Mouse (Mus musculus): Measurements from ENCODE around the gene Rassf1.

Gene Rassf1

DNA sequence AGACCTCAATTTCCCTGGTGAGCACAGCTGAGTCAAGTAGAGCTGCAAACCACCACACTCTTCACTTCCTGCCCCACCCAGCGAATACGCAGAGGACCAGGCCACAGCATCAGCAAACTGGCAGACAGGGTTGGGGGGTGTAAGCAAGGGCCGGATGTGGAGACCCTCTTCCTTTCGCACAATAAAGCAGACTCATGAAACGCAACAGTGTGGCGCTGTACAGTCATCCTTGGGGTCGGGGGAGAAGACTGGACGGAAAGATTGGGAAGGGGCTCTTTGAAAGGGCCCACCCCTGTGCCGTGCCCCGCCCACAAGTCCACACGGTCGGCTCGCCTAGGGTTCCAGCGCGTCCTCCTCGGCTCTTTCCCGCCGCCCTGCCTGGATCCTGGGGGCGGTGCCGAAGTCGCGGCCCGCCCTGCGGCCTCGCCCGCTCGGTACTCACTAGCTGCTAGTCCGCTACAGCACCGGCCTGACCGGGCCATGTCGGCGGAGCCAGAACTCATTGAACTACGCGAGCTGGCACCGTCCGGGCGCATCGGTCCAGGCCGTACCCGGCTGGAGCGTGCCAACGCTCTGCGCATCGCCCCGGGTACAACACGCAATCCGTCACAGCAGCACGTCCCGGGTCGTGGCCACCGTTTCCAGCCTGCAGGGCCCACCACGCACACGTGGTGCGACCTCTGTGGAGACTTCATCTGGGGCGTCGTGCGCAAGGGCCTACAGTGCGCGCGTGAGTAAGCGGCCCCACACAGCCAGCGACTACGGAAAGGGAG lies at the start of gene Rassf1:
Gene Rassf1 (plus strand): TSS at position 439 of the 773 bp plus-strand sequence.
- DNase-seq: peak; percentile 76

DNA sequence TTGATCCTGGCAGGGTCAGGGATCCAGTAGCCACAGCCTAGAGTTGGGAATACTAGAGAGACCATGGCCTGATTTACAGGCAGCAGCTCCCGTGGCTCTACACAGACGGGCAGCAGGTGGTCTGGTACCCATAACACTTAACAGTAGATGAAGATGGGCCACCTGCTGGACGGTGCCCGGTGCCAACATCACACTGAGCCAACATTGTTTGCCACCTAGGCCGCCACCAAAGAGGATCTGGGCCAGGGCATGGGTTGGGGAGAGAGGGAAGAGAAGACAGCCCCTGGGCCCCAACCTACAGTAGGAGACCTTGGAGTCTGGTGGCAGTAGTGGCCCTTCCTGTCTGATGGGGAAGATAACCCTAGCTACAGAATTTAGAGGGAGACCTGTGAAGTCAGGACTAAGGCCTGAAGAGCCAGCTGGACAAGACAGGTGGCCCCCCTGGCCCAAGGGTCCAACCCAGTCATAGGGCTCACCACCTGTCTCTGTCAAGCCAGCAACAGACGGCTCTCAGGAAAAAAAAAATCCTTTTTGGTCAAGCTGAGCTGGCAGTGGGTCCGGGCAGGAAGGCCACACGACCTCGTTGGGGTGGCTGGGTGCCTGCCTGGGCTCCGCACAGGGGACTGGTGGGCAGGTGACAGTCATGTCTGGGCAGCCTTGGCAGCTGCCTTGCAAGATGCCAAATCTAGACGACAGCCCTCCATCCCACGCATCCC lies 49.1 kb upstream of the Rassf1 start:
- DNase-seq: no peak

DNA sequence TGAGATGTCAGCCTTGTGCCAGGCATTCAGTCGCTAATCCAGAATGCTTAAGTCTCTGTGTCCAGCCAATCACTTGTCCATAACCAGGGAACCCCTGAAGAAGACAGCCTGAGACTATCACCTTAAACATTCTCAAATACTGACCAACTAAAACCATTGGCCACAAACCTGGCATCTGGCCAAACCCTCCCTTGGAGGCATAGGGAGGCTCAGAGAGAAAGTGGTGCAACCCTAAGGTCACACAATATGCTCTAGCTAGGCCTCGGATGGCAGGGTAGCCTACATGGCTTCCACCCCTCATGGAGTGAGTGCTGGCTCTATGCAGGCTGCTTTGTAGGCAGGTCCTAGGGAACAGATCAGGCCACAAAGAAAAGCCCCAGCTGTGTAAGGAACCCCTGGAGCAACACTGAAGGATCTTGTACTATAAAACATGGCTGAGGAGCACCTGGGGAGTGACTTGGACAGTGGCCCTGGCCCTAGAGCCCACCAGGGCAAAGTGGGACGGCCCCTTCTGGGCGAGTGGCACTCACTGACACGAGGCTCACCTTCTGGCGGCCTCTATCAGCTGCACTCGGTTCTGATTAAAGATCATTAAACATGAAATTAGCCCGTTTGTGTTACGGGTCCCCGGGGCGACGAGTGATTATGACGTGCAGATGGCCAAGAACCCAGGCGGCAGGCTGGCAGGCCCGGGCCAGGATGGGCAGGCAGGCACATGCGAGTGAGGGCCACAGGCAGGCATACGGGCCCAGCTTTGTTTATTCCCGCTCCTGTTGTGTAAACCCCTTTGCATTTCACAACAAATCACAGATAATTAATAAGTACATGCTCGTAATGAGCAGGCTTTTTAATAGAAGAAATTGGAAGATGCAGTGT lies 46.5 kb upstream of the Rassf1 start:
- DNase-seq: no peak

DNA sequence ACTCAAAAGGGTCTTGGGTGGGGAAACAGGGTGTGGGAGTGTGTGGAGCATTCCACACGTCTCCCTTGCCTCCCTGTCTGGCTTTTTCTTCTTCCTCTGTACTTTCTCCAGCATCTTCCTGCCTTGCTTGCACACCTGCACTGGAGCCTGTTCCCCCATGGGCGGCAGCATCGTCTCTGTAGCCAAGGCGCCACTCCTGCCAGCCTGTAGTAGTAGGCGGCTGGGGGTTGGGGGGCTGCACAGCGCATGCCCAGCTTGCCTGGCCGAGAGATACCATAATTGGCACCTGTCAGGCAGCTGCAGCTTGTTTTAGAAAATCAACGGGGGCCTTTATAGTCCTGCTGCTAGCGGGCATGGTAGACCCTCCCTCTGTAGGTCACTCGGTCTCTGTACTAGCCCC lies 43.1 kb upstream of the Rassf1 start:
- DNase-seq: peak; percentile 49

DNA sequence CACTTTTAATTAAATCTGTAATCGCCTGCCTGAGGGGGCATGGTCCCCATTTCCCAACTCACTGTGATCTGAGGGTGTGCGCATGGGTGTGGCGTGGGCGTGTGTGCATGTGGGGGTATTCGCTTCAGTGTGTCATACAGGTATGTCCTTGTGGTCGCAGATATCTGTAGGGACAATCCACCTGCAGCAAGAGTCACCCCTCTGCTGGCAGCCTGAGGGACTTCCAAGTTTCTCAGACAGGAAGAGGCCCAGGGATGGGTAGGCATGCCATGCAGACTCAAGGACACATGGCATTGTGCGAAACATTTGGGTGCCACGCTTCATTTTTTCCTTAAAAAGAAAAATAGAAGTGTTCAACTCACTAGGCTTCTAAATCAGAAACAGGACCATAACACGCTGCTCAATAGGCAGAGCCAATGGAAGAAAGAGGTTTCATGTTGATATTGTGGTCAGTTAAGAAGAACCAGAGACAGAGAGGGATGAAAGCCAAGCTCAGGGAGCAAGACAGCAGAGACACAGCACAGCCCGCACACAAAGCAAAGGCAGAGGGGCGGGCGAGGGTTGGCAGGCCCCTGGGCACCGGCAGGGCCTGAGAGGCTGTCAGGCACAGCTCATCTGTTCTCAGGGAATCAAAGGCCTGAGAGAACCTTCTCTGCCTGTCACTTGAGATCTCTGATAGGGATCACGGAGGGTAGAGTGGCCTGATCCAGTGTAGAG lies 40.8 kb upstream of the Rassf1 start:
- DNase-seq: no peak

DNA sequence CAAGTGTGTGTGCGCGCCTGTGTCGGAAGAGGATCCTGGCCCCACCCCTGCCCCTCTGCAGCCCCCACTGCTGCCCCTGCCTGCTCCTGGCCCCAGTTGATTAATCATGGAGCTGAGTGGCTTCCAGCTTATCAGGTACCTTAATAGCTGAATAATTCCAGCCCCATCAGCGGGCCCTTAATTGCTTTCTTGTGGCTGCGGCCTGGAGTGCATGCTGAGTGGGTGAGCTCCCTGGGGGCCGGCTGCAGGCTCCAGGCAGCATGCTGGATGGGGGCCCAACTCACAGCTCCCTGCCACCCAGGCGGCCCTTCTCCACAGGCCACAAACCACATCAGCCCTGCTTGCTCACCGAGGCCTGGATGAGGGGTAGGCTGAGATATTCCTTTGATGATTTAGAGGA lies 39.9 kb upstream of the Rassf1 start:
- no peak for DNase-seq

DNA sequence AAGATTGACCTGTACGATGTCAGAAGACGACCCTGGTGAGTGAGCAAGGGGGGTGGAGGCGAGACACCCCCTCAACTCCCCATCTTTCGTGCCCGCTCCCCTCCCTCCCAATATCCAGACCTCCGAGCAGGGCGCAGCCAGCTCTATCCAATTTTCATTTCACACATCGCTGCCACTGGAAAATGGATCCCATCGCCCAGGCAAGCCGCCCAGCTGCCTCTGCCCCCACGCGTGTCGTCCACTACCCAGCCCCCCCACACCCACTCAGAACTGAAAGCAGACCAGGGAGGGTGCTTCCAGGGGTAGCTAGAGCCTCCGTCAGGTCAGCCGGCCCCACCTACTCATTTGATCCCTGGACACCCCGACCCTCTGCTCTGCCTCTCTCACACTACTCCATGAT lies 39.0 kb upstream of the Rassf1 start:
- no peak for DNase-seq

DNA sequence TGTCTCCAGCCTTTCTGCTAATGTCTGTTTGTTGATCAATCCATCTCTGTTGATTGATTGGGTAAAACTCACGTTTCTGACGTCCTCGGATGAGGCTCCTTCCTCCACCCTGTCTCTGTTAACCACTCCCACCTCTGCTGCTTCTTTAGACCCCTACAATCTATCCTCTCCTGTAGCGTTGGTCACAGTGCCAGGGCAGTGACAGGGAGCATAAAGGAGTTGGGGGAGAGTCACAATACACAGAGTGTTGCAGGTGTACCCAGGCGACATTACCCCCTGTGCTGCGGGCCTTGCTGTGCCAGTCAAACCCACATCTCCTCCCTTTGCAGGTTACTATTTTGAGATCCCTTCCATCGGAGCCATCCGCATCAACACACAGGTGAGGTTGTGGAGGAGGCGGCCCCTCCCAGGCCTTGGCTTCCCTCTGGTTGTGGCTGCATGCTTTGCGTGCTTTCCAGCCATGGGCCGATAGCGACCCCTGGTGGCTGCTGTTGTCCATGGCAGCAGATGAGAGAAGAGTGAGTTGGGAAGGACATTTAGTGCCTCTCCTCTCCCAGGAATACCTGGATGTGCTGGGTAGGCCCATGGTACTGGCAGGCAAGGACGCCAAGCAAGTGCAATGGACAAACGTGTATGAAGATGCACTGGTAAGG lies 36.9 kb upstream of the Rassf1 start:
- peak; percentile 93 for DNase-seq

DNA sequence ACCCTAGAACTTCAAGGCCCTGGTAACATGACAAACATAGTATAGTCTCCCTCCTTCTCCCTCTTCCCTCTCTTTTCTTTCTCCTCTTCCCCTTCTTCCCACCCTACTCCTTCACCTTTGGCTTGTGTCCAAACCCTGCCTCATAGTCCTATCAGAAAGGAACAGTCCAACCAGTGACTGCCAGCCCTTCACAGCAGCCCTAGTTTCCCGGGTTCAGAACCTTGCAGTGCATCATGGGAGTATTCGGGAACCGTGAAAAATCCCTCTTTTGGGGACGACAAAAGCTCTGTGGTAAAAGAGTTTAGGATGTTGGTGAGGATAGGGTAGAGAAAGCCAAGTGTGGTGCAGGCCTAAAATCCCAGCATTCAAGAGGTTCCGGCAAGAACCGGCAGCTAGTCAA lies 31.0 kb upstream of the Rassf1 start:
- no peak for DNase-seq

DNA sequence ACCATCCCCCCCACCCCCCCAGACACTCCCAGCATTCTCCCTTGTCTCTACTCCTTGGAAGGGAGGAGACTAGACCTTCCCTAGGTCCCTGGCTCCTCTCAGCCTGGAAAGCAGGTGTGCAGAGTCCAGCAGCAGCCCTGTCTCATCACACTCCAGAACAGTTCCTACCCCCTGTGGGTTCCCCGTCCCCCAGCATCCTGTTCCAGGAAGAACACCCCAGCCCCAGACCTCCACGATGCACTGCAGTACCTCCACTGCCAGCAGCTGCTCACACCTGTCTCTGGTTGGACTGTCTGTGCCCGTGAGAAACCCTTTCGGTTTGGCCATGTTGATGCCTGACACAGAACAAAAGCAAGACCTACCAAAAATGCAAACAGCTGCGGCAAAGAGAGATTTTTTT lies 30.2 kb upstream of the Rassf1 start:
- peak; percentile 73 for DNase-seq

DNA sequence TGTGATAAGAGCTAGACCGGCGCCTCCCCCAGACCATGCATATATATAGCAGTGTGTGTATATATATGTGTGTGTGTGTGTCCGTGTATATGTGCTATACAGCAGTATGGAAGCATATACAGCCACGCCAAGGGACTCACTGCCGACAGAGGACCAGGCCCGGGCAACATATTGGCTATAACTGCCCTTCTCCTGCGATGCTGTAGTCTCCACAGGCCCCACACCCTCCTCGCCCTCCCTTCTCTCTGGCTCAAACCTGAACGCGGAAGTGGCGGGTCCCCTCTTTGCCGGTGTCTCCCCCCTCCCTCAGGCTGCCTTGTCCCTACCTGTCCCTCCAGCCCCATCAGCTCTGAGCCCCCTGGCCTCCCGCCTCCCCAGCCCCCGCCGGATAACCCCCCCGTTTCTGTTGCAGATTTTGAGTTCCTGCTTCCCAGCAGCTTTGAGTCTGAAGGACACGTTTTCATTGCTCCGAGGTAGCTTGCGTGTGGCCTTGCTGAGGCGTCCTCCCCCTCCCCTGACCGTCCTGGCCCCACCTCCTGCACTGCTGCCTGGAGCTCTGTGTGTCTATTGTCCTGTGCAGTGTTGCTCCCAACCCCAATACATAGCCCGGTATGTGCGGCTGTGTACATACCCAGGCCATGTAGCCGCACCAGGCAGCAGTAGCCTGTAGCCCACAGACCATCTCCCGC lies 29.5 kb upstream of the Rassf1 start:
- DNase-seq: peak; percentile 72

DNA sequence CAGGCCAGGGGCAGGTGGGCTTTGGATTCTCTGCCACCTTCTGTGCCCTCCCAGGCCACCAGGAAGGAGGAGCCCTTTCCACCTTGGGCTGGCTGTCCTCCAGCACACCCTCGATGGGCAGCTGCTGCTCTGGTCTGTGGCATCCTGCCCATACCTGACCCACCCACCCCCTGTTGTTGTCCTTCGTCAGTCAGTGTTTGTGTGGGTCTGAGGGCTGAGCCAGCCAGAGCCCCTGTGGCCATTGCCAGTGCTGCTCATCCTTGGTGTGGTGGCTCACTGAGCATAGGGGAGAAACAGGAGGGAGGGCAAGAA lies 29.0 kb upstream of the Rassf1 start:
- no peak for DNase-seq

DNA sequence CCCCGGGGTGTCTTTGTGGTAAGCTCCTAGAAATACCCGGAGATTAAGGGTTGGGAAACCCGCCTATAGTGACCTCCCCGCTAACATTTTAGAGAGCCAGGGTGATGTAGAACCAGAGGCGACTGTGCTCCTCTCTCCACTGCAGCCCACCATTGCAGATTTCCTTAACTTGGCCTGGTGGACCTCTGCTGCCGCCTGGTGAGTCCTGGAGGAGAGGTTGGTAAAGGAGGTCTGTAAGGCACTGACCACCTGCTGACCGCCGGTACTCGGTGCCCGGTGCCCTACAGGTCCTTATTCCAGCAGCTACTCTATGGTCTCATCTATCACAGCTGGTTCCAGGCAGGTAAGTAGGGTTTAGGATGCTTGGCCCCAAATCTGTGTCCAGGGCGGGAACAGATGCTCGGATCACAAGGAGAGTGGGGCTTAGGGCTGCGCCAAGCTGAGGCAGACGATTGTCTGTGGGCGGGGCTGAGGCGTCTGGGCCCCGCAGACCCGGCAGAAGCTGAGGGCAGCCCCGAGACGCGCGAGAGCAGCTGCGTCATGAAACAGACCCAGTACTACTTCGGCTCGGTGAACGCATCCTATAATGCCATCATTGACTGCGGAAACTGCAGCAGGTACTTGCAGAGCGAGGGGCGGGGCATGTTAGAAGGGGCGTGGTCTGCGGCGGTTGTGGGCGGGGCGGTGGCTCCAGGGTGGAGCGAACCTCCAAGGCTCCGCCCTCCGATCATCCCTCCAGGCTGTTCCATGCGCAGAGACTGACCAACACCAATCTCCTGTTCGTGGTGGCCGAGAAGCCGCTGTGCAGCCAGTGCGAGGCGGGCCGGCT lies 24.9 kb upstream of the Rassf1 start:
- peak; percentile 94 for DNase-seq

DNA sequence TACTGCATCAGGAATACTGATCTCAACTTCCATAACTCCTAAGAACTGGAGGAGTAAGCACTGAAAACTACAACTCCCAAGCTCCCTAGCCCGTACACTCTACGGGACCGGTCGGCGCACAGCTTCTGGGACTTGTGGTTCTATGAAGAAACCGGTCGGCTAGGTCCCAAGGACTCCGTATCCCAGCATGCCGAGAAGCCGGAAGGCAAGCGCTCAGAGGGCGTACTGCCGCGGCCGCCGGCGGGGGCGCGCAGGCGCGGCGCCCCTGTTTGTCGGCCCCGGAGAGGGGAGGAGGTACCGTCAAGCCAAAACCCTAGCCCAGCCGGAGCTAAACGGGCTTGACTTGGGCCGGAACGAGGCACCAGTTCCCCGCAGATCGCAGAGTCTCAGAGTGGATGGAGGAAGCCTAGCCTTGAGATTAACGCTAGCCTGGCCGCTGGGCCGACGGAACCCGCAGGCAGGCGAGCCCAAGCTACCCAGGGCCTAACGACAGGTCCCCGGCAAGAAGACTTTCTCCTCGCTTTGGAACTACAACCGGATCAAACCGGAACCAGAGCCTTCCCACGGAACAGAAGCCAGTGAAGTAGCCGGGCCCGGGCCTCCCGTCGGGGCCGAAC lies 17.5 kb upstream of the Rassf1 start, which contains the start of gene Tmem115:
Gene Tmem115 (plus strand): TSS at position 155 of the 617 bp plus-strand sequence.
- DNase-seq: peak; percentile 87

DNA sequence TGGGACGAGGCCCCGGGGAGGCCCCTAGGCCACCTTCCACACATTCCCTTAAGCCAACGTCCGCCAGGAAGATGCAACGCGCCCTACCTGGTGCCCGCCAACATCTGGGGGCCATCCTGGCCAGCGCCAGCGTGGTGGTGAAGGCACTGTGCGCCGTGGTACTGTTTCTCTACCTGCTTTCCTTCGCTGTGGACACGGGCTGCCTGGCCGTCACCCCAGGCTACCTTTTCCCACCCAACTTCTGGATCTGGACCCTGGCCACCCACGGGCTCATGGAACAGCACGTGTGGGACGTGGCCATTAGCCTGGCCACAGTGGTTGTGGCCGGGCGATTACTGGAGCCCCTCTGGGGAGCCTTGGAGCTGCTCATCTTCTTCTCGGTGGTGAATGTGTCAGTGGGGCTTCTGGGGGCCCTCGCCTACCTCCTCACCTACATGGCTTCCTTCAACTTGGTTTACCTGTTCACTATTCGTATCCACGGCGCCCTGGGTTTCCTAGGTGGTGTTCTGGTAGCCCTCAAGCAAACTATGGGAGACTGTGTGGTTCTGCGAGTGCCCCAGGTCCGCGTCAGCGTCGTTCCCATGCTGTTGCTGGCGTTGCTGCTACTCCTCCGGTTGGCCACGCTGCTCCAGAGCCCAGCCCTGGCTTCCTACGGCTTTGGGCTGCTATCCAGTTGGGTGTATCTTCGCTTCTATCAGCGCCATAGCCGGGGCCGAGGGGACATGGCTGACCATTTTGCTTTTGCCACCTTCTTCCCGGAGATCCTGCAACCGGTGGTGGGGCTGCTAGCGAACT lies 16.8 kb upstream of the Rassf1 start:
- peak; percentile 57 for DNase-seq

DNA sequence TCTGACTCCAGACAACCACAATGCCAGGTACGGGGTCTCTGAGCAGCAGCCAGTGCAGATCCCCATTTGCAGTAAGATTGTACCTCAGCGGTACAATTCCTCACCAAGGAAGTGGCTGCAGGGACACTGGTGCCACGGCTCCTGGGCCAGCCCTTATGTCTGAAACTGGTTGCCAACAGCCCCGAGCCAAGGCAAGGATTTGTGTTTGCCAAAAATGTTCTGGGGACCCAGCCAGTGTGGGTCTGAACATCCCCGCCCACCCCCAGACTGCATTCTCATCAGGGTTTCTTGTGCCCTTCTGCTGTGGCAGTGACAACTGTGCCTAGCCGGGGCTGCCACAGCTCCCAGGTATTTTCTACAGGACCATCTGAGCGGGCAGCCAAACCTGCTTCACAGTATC lies 13.1 kb upstream of the Rassf1 start:
- no peak for DNase-seq

DNA sequence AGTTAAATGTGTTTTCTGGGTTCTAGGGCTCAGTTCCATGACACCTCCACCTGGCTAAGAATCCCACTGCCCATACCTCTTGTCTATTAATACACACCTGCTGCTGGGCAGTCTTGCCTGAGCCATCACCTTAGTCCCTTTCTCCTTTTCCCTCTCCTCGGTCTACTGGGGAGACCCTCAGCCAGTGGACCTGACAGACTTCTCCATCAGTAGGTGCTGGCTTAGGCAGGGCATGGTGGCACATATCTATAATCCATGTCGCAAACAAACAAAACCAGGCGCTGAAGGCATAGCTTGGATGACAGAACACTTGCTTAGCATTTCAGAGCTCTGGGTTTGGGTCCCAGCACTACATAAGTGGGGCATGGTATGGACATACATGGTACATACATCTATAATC lies 12.6 kb upstream of the Rassf1 start:
- no peak for DNase-seq

DNA sequence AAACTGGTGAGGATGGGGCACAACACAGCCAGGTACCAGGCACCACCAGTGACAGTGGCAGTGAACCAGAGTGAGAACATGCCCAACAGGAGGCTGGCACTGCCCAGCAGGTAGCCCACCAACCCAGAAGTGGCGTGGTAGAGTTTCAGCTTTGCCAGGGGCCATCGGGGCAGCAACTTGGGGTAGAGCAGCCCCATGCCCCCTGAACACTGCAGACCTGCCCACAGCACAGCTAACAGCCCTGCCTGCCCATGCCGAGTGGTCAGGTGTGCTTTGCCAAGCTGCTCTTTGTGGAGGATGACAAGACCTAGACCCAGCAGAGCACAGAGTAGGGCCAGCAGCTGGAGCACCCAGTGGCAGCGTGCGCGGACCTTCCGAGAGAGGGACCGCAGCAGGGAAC lies 11.4 kb upstream of the Rassf1 start:
- no peak for DNase-seq

DNA sequence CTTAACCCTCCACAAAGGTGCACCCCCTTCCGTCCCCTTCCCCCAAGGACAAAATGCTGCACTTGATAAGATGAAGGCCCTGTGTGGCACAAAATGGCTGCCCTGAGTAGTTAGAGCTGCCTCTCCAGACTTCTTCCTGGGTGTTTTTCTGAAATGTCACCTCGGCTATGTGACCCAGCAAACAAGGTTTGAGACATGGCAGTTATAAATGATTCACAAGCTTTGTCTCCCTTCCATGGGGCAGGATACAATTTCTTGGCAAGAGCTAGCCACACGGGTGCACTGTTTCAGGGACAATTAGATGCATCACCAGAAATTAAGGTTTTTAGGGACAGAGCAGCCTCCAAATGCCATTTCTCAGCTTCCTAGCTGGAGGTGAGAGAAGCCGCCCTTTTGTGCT lies 10.9 kb upstream of the Rassf1 start:
- no peak for DNase-seq

DNA sequence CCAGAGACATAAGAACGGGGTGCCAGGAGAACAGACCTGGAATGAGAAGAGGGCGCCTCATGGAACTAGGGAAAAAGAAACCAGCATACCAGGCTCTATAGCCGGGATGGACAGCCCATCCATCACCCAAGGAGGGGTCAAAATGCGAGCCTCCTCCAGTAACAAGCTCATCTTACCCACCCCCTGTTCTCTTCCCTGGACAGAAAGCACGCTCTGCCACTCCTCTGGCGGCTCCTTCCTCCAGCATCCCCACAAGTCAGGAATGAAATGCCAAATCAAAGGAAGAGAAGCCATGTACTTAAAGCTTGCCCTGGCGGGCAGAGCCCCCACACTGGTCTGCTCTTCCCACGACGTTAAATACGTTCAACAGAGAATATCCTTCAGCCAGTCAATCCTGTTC lies 10.3 kb upstream of the Rassf1 start:
- DNase-seq: no peak
